Mouse (Mus musculus) embryo, embryonic 9.5 days (tissue): ENCODE measurements around the gene 1700023F06Rik.

Experiments
- DNase-seq: peaks from one replicate; pipeline ENCODE4 v3.0.0-alpha.2; 2017; ENCODE audit errors: extremely low spot score

Gene 1700023F06Rik

DNA sequence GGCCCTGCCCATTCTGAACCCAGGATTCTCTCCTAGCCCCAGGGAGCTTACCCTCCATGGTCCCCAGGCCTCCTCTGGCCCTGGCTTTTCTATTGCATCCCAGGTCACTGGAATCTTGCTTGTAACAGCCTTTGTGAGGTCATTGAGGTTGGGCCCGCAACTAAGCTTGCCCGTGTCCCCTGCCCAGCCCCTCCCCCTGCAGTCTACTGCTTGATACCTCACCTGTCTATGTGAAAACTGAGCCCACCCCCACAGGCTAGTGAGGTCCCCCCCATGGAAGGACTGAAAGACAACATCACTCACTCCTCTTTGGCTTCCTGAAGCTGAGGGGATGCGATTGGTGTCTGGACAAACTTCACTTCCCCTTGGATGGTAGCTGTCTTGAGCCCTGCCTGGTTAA lies at the start of gene 1700023F06Rik:
1700023F06Rik (minus strand) TSS at position 101 of the 400 bp plus-strand sequence.
- DNase-seq, result no peak

DNA sequence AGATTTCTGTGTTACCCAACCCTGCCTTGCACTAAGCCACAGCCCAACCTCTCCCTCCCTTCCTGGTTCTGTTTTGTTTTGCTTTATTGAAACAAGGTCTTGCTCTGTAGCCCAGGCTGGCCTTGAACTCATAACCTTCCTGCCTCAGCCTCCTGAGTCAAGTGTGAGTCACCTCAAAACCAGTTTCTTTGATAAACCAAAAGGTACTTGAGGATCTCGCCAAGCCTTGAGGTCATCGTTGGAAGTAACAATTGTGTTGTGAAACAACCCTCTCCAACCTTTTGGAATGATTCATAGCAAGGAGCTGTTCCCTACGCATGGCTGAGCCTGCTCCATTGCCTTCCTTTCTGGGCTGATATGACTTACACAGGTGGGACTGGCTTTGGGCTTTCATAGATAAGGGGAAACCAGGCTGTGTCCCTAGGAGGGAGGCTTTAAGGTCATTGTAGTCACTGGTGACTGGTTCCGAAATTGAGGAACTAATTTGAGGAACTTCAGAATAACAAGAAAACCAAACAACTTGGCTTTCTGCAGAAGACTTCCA lies 49.7 kb upstream of the 1700023F06Rik start:
- DNase-seq, result no peak

DNA sequence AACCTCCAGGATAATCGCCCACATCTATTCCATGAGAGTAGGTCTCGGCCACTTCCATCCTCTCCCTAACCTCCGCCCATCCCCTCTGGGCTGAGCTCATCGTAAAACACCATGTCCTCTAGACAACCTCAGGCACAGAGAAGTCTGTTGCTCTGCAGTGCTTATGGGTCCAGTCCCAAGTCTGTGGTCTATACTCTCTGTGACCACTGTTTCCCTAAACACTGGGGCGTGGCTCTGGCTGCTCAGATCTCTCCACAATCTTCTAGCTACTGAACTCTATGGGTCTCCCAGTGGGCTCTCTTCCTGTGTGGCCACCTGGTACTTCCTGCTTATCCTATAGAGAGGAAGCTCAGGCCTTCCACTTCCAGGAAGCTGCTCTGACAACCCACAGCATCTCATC lies 45.2 kb upstream of the 1700023F06Rik start:
- no peak for DNase-seq

DNA sequence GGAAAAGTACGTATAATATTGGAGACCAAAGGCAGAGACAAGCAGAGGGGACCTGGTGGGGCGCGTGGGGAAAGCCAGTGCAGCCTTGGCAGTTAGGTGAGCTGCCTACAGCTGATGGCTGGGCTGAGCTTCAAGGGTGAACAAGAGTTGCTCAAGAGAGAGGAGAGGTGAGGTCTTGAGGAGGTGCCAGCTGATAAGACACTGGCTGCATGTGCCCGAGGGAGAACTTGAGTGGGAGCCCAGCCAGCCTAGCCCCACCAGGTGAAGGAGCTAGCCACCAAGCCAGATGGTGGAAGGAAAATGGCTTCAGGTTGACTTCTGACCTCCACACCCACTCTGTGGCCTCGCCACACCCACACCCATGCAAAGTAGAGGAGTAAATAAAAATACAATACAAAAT lies 44.0 kb upstream of the 1700023F06Rik start:
- DNase-seq, result no peak

DNA sequence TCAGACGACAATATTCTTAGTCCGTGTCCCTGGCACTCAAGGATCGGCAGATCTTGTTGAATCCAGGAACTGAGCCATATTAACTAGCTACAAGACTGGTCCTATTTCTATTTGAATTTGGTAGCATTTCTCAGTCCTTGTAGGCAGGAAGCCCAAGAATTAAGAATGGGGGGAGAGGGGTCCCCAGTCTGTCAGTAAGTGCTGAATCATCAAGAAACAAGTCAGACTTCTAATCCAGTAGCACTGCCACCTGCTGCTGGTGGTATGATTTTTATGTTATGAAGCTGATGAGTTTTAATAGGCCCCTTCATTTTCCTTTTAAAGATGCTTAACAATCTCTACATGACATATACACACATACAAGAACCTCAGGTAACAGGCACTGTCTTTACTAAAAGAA lies 42.0 kb upstream of the 1700023F06Rik start:
- no peak for DNase-seq

DNA sequence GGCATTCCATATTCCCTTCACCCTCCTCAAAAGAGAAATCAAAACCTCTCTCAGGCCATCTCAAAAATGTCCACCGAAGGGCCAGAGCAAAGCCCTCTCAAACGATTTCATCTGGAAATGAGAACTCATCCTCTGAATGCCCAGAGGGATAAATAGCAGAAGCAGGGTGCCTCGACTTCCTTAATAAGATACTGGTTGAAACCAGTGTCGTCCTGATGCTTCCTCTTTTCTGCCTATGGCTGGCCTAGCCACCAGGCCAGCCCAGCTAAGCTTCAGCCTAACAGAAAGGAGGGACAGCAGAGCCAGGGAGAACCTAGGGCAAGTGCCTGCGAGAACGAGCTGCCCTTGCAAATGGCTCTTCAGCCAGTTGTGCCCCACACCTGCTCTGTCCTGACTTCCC lies 41.2 kb upstream of the 1700023F06Rik start:
- DNase-seq, result no peak

DNA sequence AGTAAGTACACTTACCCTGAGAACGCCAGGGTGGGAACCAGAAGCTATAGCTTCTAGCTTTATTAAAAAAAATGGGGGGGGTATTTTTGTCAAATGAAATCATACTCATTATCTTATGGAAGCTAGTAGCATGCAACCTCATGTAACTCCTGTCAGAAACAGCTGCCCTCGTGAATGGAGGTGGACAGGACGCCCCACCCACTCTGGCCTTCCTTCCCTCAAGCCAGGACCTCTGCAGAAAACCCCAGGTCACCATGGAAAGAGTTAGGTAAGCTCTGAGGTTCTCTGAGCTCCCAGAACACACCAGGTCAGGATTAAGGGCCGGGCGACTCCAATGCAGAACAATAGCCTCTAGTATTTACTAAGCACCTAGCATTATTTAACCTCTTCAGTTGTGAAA lies 40.5 kb upstream of the 1700023F06Rik start:
- DNase-seq, result no peak

DNA sequence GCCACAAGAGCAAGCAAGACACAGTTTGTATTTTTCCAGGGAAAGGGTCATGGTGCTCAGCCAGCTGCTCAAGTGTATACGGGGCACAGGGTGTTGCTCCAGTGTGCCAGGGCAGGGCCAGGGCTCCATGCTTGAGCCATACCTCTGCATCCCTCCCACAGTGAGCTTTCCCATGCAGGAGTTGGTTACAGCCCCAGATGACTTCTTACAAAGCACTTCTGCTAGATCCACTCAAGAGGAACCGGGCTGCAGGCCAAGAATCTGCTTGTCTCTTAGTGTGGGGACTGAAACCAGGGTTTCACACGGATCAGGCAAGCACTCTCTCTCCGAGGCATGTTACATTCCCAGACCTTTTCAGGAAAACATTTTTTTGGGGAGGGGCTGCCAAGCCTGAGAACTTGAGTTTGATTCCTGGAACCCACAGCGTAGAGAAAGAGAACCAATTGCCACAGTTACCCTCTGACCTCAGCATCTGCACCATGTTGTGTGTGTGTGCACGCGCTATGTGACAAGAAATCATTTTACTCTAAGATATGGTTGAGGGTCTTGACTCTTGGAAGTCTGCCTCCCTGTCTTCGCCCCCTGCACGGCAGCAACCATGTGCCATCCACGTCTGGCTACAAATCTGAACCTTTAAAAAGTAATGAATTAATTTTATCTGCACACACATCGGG lies 39.3 kb upstream of the 1700023F06Rik start:
- no peak for DNase-seq

DNA sequence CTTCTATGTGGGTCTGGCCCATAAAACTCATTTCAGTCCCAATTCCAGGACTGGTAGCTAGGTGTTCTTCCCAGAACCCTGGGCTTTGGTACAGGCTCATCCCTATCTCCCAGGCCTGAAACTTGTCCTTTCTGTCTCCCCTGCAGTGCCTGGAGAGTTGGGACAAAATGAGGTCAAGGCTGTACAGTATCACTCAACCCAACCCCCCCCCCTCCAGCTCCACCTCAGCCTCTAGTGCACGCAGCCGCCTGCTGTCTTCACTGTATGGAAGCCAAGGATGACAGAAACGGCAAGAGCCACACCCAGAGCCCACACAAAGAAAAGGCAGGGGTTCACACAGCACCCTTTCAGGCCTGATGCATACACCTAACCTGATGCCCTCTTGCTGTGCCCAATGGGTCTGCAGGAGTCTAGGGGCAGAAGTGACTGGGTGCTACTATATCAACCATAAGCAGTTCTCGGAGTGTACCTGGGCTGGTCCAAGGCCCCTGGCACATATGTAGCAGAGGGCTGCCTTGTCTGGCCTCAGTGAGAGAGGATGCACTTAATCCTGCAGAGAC lies 38.5 kb upstream of the 1700023F06Rik start:
- no peak for DNase-seq

DNA sequence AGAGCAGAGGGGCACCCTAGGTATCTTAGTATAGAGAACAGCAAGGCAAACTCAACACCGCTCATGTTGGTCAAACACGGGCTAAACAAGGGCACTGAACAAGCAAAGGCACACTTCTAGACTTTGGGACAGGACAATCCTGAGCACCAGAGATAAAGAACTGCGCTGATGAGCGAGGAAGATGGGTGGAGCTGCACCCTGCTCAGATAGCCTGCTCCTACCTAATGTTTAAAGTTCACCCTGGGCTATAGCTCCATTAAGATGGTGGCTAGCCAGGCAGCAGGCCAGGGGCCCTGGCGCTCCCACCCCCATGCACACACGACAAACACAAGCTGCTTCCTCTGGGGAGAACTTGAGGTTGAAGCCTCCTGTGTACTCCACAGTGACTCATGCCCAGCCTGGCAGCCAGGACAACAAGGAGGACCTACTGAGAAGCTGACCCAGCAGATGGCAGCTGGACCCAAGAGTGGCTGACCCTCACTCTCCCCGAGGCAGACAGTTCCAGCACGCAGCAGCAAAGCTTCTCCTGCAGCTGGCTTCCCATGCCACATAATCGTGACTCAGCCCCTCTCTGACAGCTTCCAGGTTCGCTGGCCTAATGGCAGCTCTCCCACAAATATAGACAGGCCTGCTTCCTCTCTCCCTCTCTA lies 37.8 kb upstream of the 1700023F06Rik start:
- no peak for DNase-seq

DNA sequence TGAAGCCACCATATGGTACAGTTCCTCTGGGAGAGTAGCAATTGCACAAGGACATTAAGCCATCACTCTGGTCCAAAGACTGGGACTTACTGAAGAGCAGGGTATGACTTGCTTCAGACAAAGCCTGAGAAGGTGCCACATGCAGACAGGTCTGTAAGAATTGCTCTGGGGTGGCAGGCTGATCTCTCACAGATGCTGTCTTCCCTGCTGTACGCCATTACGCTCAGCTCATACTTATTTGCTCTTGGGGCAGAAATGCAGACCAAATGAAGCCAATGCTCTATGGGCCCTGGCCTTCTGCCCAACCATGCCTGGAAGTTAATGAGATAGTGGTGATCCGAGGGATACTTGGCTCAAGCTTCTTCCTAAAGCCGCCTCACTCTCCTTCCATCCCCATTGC lies 36.5 kb upstream of the 1700023F06Rik start:
- no peak for DNase-seq

DNA sequence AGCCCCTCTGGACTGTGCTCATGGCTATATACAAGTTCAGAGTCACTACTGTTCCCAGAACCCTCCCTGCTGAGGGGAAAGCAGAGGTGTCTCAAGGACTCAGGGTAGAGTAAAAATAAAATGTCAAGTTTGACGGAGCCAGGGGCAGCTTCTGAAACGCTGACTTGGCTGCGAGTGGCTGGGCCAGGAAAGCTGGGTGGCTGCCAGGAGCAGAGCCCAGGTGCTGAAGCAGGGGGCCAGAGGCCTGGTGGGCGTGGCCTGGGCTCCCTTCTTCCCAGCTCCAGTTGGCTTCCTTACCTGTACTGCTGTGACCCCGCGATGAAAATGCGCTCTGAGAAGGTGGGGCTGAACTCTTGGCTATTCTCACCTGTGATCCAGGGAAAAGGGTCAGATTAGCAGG lies 32.4 kb upstream of the 1700023F06Rik start:
- no peak for DNase-seq

DNA sequence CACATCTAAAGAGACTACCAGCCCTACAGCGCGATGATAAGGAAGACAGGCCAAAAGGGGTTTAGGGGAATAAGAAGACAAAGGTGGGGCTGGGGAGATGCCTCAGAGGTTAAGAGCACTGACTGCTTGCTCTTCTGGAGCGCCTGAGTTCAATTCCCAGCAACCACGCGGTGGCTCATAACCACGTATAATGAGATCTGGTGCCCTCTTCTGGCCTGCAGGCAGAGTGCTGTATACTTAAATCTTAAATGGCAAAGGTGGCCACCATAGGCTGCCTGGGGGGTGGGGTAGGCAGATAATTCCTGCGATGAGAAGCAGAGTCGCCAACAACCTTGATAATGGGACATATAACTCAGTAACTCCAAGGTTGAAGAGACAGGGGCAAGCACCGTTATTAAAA lies 29.4 kb upstream of the 1700023F06Rik start:
- DNase-seq, result no peak

DNA sequence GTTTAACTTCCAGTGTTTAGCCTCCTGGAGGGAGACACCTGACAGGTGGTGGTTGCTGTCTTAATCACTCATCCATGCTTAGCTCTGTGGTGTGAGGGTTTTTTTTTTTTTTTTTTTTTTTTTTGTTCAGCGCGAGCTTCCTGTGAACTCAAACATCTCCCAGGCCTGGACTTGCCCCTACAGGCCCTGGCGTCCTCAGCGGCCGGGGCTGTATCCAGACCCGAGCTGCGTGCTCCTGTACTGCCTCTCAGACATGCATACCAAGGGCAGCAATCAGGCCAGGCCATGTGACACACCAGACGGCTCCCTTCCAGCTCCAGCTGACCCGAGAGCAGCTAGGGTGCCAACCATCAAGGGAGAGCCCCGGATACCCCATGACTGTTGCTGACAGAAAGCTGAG lies 28.5 kb upstream of the 1700023F06Rik start:
- DNase-seq, result no peak

DNA sequence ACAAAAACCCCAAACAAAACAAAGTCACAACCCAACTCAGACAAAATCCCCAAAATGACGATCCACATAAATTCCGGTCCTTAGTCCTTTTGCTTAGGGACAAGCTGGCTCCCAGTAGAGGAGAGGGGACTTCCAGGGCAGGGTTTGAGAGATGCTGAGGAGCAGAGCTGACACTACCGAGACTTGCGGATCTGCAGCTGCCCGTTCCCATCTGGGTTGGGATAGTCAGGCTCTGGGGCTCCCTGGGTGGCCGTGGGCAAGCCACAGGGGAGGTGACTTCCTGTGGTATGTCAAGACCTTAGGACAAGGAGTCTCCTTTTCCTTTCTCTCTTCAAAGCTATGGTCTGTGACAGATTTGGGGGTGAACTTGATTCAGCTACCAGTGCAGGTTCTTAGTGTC lies 28.1 kb upstream of the 1700023F06Rik start:
- no peak for DNase-seq

DNA sequence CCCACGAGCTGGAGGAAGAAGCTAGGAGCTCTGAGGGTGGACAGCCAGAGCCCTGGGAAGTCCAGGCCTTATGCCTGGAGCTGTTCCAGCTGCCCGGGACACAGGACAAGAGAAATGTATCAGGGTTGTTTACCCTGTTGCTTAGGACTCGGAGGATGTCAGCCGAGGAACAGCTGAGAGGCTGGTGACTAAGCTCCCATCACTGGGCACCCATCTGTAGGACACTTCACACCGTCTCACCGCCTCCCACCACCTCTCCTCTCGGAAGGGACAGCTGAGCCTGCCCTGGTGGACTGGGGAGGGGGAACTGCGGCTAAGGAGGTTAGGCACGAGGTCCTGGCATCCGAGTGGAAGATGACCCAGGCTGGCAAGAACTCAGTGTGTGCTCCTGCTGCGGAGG lies 27.3 kb upstream of the 1700023F06Rik start:
- no peak for DNase-seq

DNA sequence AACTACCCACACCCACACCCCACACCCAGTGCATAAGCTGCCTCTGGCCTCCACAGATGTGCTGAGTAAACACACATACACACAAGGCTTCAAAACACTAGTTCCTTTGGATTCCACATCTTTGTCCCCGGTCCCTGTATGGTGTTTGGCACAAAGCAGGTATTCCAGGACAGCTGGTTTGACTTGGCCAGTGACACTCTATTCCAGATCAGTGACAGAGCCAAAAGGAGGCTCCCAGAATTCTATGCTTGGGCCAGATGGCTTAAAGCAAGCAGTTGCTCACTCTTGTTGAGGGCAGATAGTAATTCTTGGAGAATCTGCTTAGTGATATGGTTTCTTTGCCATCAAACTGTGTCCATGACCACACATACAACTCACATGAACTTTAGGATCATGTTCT lies 26.1 kb upstream of the 1700023F06Rik start:
- no peak for DNase-seq

DNA sequence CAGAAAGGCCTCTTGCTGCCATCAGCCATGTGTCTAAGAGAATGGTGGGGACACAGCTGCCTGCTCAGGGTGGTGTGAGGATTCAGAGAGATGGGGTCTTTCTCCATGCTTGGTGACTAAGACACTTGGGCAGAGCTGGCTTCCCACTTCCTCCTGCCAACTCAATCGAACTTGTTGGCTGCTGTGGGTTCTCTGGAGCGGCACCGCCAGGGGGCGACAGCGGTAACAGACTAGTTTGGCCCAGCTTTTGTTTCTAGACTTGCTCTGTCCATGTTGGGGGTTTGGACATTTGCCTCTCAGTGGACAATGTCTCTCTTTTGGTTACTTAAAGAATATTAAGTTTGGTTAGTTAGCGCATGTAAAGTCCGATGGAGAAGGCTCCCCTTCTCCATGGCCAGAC lies 24.6 kb upstream of the 1700023F06Rik start:
- peak; percentile 68 for DNase-seq

DNA sequence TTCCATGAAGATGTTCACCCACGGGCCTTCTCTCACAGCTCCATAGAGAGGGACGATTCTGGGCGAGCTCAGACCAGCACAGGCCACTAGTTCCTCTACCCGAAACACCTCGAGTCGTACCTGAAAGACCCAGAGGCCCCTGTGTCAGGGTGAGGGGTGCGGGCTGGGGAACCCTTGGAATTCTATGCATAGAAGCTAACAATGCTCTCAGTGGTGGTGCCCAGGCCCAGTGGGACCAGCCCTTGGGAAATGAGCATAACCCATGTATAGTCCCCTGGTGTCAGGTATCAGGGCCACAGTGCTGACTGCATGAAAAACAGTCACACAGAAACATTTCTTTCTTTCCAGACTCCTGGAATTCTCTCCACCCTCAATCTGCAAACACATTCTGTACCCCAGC lies 23.0 kb upstream of the 1700023F06Rik start:
- no peak for DNase-seq

DNA sequence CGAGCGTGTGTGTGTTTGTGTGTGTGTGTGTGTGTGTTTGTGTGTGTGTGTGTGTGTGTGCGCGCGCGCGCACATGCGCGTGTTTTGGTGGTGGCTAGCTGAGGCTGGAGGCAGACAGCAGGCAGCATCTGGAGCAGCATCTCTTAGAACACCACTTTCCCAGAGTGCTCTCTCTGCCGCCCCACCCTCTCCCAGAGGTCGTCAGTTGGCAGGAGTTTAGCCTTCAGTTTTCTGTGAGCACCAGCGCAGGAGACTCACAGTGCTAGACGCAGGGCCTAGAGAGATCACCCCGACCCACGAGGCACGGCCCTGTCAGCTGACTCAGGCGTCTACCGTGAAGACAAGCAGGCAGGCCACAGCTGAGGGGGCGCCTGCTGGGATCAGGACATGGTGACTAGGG lies 22.3 kb upstream of the 1700023F06Rik start:
- DNase-seq, result no peak

DNA sequence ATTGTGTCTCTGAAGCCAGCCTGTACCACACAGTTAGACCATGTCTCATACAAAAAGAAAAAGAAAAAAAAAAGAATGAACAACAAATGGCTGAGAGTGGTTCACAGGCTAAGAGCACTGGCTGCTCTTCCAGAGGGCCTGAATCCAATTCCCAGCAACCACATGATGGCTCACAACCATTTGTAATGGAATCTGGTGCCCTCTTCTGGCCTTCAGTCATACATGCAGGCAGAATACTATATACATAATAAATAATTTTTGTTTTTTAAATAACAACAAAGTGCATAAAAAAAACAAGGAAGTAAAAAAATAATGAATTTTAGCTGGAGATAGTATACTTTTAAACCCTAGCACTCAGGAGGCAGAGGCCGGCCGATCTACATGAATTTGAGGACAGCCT lies 21.2 kb upstream of the 1700023F06Rik start:
- no peak for DNase-seq

DNA sequence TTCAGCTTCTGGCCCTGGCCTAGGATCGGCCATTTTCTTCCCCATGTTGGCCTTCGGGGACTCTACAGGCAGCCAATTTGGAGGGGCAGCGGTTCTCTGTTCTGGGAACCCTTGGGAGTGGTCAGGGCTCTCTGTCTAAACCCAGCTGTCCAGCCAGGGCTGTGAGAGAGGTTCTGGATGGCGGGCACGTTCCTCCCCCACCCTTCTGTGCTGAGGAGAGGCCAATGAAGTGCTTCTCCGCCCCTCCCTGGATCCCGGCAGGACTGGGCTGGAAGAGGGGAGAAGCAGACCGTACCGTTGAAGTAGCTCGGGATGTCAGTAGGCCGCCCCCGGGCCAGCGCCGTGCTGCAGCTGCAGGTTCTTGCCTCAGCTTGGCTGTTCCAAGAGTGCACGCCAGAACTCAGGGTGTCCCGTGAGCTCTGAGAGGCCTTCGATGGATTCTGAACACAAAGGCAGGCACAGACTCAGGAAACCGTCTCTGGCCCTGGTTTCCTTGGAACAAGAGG lies 15.6 kb upstream of the 1700023F06Rik start:
- no peak for DNase-seq

DNA sequence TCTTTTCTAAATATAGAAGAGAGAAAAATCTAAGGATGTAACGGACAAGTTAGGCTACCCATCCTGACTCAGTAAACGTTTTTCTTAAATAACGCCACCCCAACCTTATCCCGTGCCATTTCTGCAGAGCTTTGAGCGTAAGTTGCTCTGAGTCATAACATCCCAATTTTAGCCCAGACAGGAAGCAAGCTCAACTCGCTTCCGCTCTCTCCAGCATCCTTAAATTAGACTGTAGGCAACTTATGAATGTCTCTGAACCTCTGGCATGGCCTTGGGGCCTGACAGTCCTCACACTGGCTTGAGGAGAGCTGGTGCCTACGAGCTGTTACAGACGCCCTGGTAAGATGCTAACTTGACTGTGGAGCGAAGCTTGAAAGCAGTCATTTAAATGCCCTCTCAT lies 15.1 kb upstream of the 1700023F06Rik start:
- no peak for DNase-seq
